Mouse (Mus musculus) testis, postnatal 10 days (tissue): Measurements from ENCODE around the gene Ilk.
"Not testable (repeated sequence)": the region's sequence is repeated elsewhere in the genome, so short reads cannot be mapped to it uniquely, and the experiment has no call there.

Experiments
- DNase-seq: peaks from one replicate; pipeline ENCODE4 v3.0.0; 2021; ENCODE audit warnings: low spot score

The Ilk gene

DNA sequence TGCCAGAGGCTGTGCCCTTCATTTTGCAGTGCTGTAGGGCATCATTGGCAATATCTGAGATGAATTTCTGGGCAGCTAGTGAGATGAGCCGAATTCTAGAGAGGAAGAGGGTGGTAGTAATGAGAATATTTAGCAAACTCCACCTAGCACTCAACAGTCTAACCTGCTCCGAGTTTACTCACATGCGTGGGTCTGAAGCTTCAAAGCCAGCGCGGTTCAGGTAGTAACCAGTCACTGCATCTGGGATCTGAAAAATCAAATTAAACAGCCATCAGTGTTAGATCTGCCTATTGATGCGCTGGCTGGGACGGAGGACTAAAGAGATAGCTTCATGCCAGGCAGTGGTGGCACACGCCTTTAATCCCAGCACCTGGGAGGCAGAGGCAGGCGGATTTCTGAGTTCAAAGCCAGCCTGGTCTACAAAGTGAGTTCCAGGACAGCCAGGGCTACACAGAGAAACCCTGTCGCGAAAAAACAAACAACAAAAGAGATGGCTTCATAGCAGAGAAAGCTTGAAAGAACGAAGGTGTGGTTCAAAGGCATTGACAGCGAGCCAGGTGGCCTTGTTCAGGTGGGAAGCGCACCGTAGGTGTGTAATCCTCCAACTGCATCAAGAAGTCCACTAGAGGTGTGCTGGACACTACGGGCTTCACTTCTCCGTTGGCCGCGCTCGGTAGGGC, 7.0 kb downstream of the Ilk start:
- DNase-seq: not testable (repeated sequence)

DNA sequence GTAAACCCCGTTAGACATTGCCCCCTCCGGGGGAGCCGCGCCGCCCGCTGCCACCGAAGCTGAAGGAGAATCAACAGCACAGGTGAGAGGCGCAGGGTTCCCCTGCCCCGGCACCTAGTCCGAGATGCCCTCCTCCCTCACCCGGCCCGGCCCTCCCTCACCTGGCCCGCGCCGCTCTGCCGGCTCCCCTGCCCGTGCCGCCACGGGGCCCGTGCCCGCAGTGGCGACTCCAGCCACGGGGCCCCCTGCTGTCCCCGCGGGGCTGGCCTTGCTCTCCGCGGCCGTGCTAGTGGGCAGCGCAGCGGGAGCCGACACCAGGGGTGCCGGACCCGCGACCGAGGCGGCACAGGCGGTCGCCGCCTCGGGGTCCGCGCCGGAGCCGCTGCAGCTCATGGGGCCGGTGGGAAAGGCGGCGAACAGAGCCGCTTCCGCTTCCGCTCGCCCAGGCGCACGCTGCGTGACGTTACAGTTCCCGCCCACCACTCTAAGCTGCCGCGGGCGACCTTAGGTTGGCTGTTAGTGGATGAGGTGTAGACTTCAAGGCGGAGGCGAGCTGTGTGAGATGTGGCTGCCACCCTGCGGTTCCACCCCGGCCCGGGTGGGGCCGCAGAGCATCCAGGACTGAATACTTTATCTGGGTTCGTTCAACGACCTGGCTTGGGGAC, 7.7 kb downstream of the Ilk start, which contains the start of gene Taf10:
TSS of gene Taf10 (minus strand) at position 436 of the 665 bp plus-strand sequence.
- peak; percentile 86 for DNase-seq

DNA sequence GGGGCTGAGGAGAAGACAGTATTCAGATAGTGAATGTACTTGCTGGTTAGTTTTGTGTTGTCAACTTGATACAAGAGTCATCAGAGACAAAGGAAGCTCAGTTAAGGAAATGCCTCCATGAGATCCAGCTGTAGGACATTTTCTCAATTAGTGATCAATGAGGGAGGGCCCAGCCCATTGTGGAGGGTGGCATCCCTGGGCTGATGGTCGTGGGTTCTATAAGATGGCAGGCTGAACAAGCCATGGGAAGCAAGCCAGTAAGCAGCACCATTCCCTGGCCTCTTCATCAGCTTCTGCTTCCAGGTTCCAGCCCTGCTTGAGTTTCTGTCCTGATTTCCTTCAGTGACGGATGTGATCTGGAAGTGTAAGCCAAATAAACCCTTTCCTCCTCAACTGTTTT, 11.4 kb downstream of the Ilk start:
- no peak for DNase-seq

GRCm38 (mm10) chr7:105751491-105752433, 15.4 kb downstream of the Ilk start, which contains the start of gene Tpp1:
Tpp1 (minus strand) TSS chr7:105752235.
- DNase-seq: peak; percentile 92

GRCm38 (mm10) chr7:105752716-105753115, 16.3 kb downstream of the Ilk start:
- DNase-seq: no peak

DNA sequence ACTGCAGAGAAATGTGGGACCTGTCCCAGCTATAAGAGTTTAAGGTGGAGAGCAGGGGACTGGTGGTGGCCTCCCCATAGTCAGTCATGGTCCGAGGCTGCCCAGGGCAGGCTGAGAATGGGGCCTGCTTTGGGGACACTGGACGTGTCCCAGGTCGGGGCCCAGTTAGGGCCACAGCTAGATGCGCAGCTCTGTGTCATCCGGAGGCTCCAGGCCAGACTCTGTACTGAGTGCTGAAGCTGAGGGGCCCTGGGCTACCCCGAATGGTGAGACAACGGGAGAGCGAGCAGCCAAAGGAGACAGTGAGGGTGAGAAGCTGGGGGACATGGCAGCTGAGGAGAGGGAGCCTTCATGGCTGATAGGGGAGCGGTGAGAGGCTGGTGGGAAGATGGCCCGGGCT, 16.9 kb downstream of the Ilk start:
- no peak for DNase-seq

DNA sequence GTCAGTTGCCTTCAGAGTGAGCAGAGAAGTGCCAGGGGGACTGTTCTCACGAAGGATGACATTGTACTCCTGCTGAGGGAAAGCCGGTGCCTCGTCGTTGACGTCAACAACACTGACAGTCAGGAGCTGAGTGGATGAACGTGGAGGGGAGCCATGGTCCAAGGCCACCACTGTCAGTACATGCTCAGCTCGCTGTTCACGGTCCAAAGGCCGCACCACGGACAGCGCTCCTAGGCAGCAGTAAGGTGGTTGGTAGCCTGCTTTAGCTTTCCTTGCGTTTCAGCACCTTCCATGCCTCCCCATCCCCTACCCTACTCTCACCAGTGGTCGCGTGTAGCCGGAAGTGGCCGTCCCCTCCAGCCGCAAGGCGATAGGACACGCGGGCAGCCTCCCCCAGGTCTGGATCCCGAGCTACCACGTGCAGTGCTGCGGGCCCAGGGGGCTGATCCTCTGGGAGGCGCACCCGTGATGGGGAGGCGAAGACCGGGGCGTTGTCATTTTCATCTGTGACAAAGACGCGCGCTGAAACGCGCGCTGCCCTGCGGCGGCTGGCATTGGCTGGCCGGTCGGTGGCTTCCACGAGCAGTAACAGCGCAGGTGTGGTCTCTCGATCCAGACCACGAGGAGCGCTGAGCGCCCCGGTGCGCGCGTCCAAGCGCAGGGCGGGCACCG, 25.6 kb downstream of the Ilk start:
- no peak for DNase-seq

- DNase-seq: no peak
Observed at GRCm38 (mm10) chr7:105762517-105763270, 26.3 kb downstream of the Ilk start.

- DNase-seq: no peak
Observed at GRCm38 (mm10) chr7:105764331-105764730, 27.9 kb downstream of the Ilk start.

DNA sequence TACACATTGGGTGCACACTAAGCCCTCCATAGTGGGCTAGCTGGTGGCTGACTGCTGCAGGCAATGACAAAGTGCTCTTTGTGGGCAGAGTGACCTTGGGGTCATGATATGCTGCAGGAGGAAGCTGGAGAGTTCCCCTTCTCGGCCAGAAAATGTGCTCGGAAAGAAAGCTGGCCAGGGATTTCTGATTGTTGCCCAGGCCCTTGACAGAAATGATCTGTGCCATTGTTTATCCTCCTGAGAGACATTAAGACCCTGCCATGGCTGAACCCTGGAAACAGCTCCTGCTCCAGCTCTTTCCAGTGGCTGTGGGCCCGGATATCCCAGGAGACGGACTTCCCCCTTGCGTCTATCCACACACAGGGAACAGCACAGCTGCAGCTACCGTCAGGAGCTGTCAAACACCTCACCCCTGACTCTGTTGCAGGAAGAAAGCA, 31.4 kb downstream of the Ilk start:
- no peak for DNase-seq

DNA sequence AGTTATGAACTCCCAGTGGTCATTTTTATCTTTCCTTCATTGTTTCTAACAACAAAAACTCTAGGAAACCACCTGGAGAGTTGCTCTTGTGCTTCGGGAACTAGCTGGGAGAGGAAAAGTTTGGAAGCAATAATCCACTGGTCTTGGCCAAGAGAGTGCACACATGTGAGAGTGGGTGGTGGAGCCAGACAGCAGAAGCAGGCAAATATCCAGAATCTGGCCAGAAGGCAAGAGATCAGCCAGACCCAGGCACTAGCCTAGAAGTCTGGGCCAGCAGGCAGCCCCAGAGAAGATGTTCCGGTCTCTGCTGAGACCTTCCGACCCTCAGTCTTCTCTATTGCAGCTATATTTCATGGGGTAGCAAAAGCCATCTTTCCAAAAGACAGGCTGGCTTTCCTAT, 33.6 kb downstream of the Ilk start:
- no peak for DNase-seq

GRCm38 (mm10) chr7:105772331-105772730, 35.9 kb downstream of the Ilk start:
- DNase-seq: no peak

GRCm38 (mm10) chr7:105773041-105773440, 36.6 kb downstream of the Ilk start:
- no peak for DNase-seq

GRCm38 (mm10) chr7:105774661-105775060, 38.3 kb downstream of the Ilk start:
- DNase-seq: no peak

DNA sequence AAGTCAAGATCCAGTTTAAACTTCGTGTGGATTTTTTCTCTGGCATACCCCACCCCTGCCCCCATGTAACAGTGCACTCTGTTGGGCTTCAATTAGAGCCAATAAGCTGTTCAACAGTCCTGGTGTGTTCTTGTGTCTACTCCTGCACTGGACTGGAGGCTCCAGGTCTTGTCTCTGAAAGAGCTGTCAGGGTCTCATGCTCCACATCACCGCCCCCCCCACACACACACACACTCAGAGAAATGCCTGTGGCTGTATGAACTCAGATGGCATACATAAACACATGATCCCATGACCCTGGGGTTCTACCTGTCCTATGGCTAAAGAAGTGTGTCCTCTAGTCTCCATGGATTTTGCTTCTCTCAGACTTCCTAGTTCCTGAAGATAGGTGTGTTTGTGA, 39.6 kb downstream of the Ilk start:
- no peak for DNase-seq

DNA sequence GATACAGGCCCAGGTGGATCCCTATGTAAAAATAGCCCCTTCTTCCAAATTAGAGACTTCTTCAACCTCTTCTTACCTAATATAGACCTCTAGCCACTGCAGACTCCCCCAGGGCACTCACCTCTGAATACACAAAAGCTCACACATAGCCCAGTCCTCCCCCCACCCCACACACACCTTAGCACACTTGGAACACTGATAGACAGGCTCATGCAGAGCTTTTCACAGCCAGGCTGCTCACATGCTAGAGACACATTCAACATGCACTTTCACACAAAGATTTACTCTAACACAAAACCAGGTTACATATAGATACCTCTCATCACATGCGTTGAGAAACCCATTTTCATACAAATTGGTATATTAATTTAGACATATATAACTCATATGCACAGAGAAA, 40.9 kb downstream of the Ilk start:
- DNase-seq: no peak

DNA sequence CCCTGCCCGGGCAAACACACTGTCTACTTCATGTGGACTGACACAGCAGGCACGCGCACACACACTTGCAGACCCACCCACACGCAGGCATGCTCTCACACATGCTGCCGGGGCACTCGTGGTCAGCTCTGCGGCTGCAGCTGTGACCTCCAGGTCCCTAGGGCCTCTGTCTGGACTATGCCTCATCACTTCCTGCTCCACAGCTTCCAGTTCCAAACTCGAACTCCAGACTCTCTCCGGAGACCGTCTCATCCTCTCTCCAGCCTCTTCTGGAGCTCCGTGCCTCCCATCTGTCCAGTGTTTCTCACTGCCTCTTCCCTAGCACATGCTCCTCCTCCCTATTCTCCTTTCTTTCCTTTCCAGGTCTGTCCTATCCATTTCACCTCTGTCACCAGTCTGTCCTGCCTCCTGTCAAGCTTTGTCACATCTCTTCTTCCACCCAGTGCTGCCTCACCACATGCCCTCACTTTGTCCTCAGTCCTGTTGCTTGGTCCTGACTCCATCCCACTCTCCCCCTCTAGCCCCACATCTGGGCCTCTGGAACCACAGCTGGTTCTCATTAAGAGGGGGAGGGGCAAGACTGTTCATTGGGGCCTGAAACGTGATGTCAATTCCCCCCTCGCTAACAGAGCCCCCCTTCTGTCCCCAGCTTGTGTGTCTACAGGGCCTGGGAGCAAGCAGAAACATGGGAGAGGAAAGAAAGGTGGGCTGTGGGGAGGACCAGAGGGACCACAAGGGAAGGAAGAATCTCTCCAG, 41.6 kb downstream of the Ilk start:
- peak; percentile 48 for DNase-seq

DNA sequence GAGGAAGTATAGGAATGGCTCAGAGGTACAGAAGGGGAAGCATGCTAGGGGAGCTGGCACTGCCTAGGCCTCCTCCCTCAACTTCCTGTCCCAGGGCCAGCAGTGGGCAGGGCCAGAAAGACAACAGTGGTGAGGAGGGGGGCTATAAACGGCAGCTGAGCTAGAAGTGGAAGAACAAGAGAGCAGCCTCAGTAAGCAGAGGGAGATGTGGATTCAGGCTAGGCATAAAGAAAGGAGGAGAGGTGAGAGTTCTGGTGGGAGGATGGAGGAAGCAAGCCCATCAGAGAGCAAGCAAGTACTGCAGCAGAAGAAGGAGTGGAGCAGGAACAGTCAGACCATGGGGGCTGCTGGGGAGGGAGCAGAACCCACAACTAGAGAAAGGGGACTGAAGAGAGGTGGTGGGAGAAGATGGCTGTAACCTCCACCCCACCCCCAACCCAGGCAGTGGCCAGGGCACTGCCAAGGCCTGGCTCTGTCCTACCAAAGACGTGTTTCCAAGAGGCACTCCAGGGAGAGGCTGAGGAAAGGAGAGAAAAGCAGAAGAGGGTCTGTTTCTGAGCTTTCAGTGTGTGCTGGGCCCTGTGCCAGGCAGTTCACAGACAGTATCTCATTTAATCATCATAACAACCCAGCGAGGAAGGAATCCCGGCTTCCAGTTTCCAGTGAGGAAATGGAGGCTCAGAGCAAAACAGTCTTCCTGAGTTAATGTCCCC, 42.3 kb downstream of the Ilk start:
- DNase-seq: peak; percentile 54

GRCm38 (mm10) chr7:105783861-105784260, 47.5 kb downstream of the Ilk start:
- DNase-seq: no peak

DNA sequence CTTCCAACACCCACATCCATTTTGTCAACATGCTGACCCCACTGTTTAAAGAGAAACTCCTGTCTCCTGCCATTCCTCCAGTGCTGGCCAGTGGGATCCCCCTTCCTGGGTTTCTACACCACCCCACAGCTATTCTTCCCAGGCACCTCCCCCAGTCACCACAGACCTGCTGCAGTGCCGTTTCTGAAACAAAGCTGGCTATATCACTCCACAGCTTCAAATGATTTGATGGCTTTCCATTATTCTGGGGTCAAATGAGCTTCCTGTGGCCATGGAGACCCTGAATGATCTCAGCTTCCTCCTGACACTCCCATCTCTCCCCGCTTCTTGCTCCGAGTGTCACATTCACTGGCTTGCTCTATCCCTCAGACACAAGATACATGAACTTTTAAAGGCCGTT, 48.2 kb downstream of the Ilk start:
- no peak for DNase-seq
